Mouse (Mus musculus): ENCODE data around the gene Gm45837. TPM values are rescaled to one million over a fixed set of nuclear protein-coding genes. Genes with fewer than 3 reads are reported as not detected.
A peak's percentile ranks its signal among the peaks of the same experiment; 100 is the strongest.
"Not testable (repeated sequence)": the region's sequence is repeated elsewhere in the genome, so short reads cannot be mapped to it uniquely, and the experiment has no call there.

Gm45837 gene
- polyA plus RNA-seq, 1 experiment from 2014 or later, result not detected

DNA sequence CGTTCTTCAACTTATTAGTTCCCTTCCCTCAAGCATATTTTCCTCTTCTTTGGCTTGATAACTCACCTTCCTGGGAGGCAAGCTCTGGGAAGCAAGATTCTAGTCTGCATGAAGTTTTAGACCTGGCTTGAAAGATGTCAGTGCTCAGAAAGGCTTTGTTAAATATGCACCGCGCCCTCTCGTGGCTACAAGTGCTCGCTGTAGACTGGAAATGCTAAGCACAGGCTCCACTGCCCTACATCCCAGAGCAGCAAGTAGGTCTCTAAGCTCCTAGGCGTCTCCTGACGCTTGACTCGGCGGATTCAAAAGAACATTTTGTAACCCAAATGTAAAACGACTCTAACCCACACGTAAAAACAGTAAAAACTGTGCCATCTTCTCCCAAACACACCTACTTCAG lies 130.4 kb downstream of the Gm45837 start:
- Histone ChIP-seq H3K27me3 (no peaks in the 10 kb centered on the region), H3K9me3 (no peaks in the 10 kb centered on the region), H3K4me2 (replicated peaks) (peak overlapping the region; percentile 14; the same call in 1 of the 2 replicates), H3K9ac (replicated peaks) (no peak overlapping the region), H3K36me3 (no peaks in the 10 kb centered on the region), H3K4me3 (no peak overlapping the region), H3K4me1 (0 out of 2 replicates have a peak, but pooled peaks cover 3% of the 10 kb centered on the region), H3K27ac (replicated peaks) (no peak overlapping the region)
- 5% methylated on average over 11 of the region's 11 CpGs for WGBS
- no peak for ATAC-seq (ENCODE audit: low FRiP score, low read depth)

GRCm38 (mm10) chr7:101541734-101542133 lies 131.0 kb downstream of the Gm45837 start:
- Histone ChIP-seq H3K4me3 (no peak overlapping the region), H3K27me3 (no peaks in the 10 kb centered on the region), H3K36me3 (no peaks in the 10 kb centered on the region), H3K9ac (replicated peaks) (no peak overlapping the region), H3K4me1 (0 out of 2 replicates have a peak, but pooled peaks cover 3% of the 10 kb centered on the region), H3K27ac (replicated peaks) (no peak overlapping the region), H3K4me2 (replicated peaks) (peak overlapping the region; percentile 14; the same call in 1 of the 2 replicates), H3K9me3 (no peaks in the 10 kb centered on the region)
- WGBS, result 70% methylated on average over 10 of the region's 10 CpGs
- no peak for ATAC-seq (ENCODE audit: low FRiP score, low read depth)

- H3K27ac ChIP-seq (replicated peaks), result no peak overlapping the region
- no peak for ATAC-seq (ENCODE audit: low FRiP score, low read depth)
- no peak overlapping the region for H3K4me2 ChIP-seq (replicated peaks)
- WGBS, result 90% methylated on average over 3 of the region's 3 CpGs
- no peaks in the 10 kb centered on the region for H3K9me3 ChIP-seq
- no peaks in the 10 kb centered on the region for H3K27me3 ChIP-seq
- H3K4me3 ChIP-seq, result no peak overlapping the region
- no peaks in the 10 kb centered on the region for H3K36me3 ChIP-seq
- H3K4me1 ChIP-seq, result no peaks in the 10 kb centered on the region
- no peak overlapping the region for H3K9ac ChIP-seq (replicated peaks)
These were observed 137.0 kb downstream of the Gm45837 start for GRCm38 (mm10) chr7:101547651-101548050.

DNA sequence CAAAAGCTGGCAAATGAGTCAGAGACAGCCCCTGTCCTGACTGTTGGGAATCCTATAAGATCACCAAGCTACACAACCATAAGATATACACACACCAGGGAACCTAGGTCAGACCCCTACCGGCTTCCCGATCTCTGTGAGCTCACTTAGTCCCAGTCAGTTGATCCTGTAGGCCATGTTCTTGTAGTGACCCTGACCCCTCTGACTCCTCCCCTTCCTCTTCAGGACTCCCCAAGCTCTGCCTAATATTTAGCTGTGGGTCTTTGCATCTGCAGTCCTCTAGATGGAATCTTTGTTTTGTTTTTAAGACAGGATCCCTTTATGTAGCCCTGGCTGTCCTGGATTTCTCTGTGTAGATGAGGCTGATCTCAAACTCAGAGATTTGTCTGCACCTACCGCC lies 138.6 kb downstream of the Gm45837 start:
- no peak for ATAC-seq (ENCODE audit: low FRiP score, low read depth)
- Histone ChIP-seq H3K9ac (replicated peaks) (no peak overlapping the region), H3K4me2 (replicated peaks) (no peak overlapping the region), H3K4me1 (no peaks in the 10 kb centered on the region), H3K27me3 (no peaks in the 10 kb centered on the region), H3K4me3 (no peak overlapping the region), H3K9me3 (no peaks in the 10 kb centered on the region), H3K36me3 (no peaks in the 10 kb centered on the region), H3K27ac (replicated peaks) (no peak overlapping the region)
- 73% methylated on average over 3 of the region's 3 CpGs for WGBS

DNA sequence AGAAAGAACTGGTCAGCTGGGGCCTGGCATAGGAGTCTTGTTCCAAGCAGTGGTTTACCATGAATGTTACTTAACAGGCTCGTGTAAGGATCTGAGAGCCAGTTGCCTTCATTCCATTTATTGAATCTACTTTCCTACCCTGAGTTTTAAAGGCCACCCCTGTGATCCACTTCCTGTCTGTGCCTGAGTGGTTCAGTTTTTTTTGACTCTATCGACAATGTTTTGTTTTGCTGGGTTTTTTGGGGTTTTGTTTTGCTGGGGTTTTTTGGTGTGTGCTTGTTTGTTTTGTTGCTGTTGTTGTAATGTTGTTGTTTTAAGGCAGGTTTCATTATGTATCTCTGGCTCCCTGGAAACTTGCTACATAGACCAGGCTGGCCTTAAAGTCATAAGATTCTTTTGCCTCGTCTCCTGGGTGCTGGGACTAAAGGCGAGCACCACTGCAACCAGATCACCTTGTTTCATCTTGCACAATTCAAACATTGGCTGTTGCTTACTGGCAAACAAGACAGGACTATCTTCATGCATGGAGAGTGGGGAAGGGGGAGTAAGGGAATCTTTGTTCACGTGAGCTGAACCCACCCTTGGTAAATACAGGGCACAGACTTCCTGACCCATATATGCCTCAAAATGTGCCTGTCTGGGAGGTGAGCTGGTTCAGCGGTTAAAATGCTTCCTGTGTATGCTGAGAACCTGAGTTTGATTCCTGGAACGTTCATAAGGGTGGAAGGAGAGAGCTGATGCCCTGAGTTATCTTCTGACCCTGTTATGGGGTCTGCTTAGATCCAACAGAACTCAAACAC lies 140.2 kb downstream of the Gm45837 start:
- ATAC-seq (ENCODE audit: low FRiP score, low read depth), result no peak
- WGBS, result 70% methylated on average over 7 of the region's 7 CpGs
- no peaks in the 10 kb centered on the region for H3K27me3 ChIP-seq
- no peak overlapping the region for H3K9ac ChIP-seq (replicated peaks)
- no peak overlapping the region for H3K4me2 ChIP-seq (replicated peaks)
- no peak overlapping the region for H3K4me3 ChIP-seq
- no peaks in the 10 kb centered on the region for H3K36me3 ChIP-seq
- no peak overlapping the region for H3K27ac ChIP-seq (replicated peaks)
- no peaks in the 10 kb centered on the region for H3K4me1 ChIP-seq
- H3K9me3 ChIP-seq, result no peaks in the 10 kb centered on the region

GRCm38 (mm10) chr7:101551530-101551929 lies 140.8 kb downstream of the Gm45837 start:
- no peak overlapping the region for H3K27ac ChIP-seq (replicated peaks)
- no peaks in the 10 kb centered on the region for H3K9me3 ChIP-seq
- no peaks in the 10 kb centered on the region for H3K36me3 ChIP-seq
- WGBS, result 97% methylated on average over 1 of the region's 1 CpGs
- H3K27me3 ChIP-seq, result no peaks in the 10 kb centered on the region
- H3K4me1 ChIP-seq, result no peaks in the 10 kb centered on the region
- H3K9ac ChIP-seq (replicated peaks), result no peak overlapping the region
- H3K4me3 ChIP-seq, result no peak overlapping the region
- no peak overlapping the region for H3K4me2 ChIP-seq (replicated peaks)
- no peak for ATAC-seq (ENCODE audit: low FRiP score, low read depth)

GRCm38 (mm10) chr7:101555473-101555872 lies 144.8 kb downstream of the Gm45837 start:
- H3K4me1 ChIP-seq; H3K4me3 ChIP-seq; H3K27ac ChIP-seq (replicated peaks); H3K4me2 ChIP-seq (replicated peaks); H3K9me3 ChIP-seq; H3K36me3 ChIP-seq; H3K27me3 ChIP-seq; ATAC-seq (ENCODE audit: low FRiP score, low read depth); H3K9ac ChIP-seq (replicated peaks): not testable (repeated sequence)
- WGBS, result 90% methylated on average over 3 of the region's 3 CpGs

DNA sequence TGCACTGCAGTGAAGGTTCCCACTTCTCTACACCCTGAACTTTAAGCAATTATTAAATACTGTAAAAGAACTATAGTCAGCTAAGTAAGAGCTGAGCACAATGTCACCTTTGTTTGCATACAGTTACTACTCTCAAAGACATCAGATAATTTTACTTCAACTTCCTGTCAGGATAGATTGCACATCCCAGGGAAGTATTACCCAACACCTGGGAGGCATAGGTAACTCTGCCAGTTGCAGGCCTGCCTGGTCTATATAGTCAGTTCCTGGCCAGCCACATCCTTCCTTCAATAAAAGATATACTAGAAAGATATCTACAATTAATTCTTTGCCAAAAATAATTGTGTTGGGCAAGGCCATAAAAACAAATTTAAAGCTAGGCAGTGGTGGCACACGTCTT lies 146.7 kb downstream of the Gm45837 start:
- Histone ChIP-seq H3K4me2 (replicated peaks) (no peak overlapping the region), H3K27ac (replicated peaks) (no peak overlapping the region), H3K9ac (replicated peaks) (no peak overlapping the region), H3K4me3 (no peak overlapping the region), H3K36me3 (no peaks in the 10 kb centered on the region), H3K27me3 (no peaks in the 10 kb centered on the region), H3K4me1 (no peaks in the 10 kb centered on the region), H3K9me3 (no peaks in the 10 kb centered on the region)
- no peak for ATAC-seq (ENCODE audit: low FRiP score, low read depth)
- 71% methylated on average over 1 of the region's 1 CpGs for WGBS

GRCm38 (mm10) chr7:101559393-101559792 lies 148.7 kb downstream of the Gm45837 start:
- not testable (repeated sequence) for H3K9me3 ChIP-seq; H3K9ac ChIP-seq (replicated peaks); H3K27ac ChIP-seq (replicated peaks); ATAC-seq (ENCODE audit: low FRiP score, low read depth); H3K4me1 ChIP-seq; H3K36me3 ChIP-seq; H3K27me3 ChIP-seq; H3K4me2 ChIP-seq (replicated peaks); H3K4me3 ChIP-seq
- 74% methylated on average over 5 of the region's 5 CpGs for WGBS

MicroRNAs encoded within 50 kb of the gene (microRNA counts, 519-probe panel; counts per million panel counts)
- microRNA mmu-miR-139-3p, result not detected
- microRNA mmu-miR-139-5p, result not detected

Small RNAs within 50 kb of the gene (microRNA-seq; reads per million reads assigned to microRNA genes)
- 2,852 reads per million, percentile 86 among the genes with 10 or more reads in this experiment for gene Mir139

Other genes with a start within 250 kb of the Gm45837 start
- gene Atg16l2, start 108.6 kb upstream of the Gm45837 start, polyA plus RNA-seq (2016; fragmentation: Nextera tagmentation; extraction: Ambion mirVana), result 18.5 and 19.3 TPM in 2 replicates
- gene Stard10, start 93.8 kb upstream of the Gm45837 start, polyA plus RNA-seq (2016; fragmentation: Nextera tagmentation; extraction: Ambion mirVana), result 5.2 and 6.4 TPM in 2 replicates
- 13.3 and 15.0 TPM in 2 replicates for gene Arap1, start 62.8 kb upstream of the Gm45837 start, polyA plus RNA-seq (2016; fragmentation: Nextera tagmentation; extraction: Ambion mirVana)
- gene Pde2a, start 10.8 kb downstream of the Gm45837 start, polyA plus RNA-seq (2016; fragmentation: Nextera tagmentation; extraction: Ambion mirVana), result 16.1 and 17.8 TPM in 2 replicates
- not detected in 2 replicates for gene Art2b, start 174.7 kb downstream of the Gm45837 start, polyA plus RNA-seq (2016; fragmentation: Nextera tagmentation; extraction: Ambion mirVana)

All from midbrain, embryonic 12.5 days (tissue).